Mouse (Mus musculus) cerebellum, adult 2 months (tissue): ENCODE results near the gene Necab2. TPM values are rescaled to one million over a fixed set of nuclear protein-coding genes. Genes with fewer than 3 reads are reported as not detected.

Experiments
- DNase-seq, 2 experiments: peaks; one replicate each; pipeline ENCODE4 v3.0.0; 2021
- H3K27ac ChIP-seq: fragments of 200-500 bp; 2 replicates; pipeline ENCODE4 v1.5.1; 2012; ENCODE audit warnings: low read length, control low read depth, inconsistent platforms; ENCODE audit not compliant: insufficient read depth
- H3K27me3 ChIP-seq: fragments of 200-500 bp; 2 replicates; pipeline ENCODE4 v1.6.1; 2012; ENCODE audit warnings: inconsistent platforms, mild to moderate bottlenecking, low read length, moderate library complexity; ENCODE audit not compliant: control insufficient read depth, insufficient read depth
- H3K4me1 ChIP-seq: fragments of 200-500 bp; 2 replicates; pipeline ENCODE4 v1.6.1; 2011; ENCODE audit warnings: low read length; ENCODE audit not compliant: control insufficient read depth, insufficient read depth
- H3K4me3 ChIP-seq: fragments of 200-500 bp; replicated peaks from 2 replicates; pipeline ENCODE3; 2011; ENCODE audit warnings: mild to moderate bottlenecking, low read depth, low read length, control low read depth; ENCODE audit not compliant: insufficient read depth
- CTCF ChIP-seq: fragments of 200-500 bp; IDR thresholded peaks from 2 replicates; pipeline ENCODE4 v1.5.1; 2011; ENCODE audit warnings: low read depth, mild to moderate bottlenecking, control low read depth, low read length, moderate library complexity, borderline replicate concordance; ENCODE audit not compliant: insufficient read depth
- POLR2A ChIP-seq: fragments of 200-500 bp; IDR thresholded peaks from 2 replicates; pipeline ENCODE4 v1.6.1; 2011; ENCODE audit warnings: low read length, control low read depth, borderline replicate concordance; ENCODE audit not compliant: insufficient read depth
- WGBS: fragments of 180-500 bp; shearing (Covaris S2); methylation state at CpG from one replicate; pipeline ENCODE4 v1.1.7; 2018; 5-methylcytosine and 5-hydroxymethylcytosine counted together
- polyA plus RNA-seq: library from polyadenylated mRNA; depleted of rRNA; stranded (reverse); fragments of >200 nt; gene quantifications from 2 replicates; pipeline ENCODE4 v1.2.3, GENCODE M21; 2012

Necab2 gene
- polyA plus RNA-seq, 1 experiment: 26.6 TPM

GRCm38 (mm10) chr8:119466105-119466504 is 19.6 kb downstream of the Necab2 start:
- 14% methylated on average over 18 of the region's 18 CpGs for WGBS
- Histone ChIP-seq H3K4me1 (no peaks in the 10 kb centered on the region), H3K27me3 (no peaks in the 10 kb centered on the region; the same call in 1 of the 2 replicates), H3K4me3 (no peak overlapping the region), H3K27ac (no peak overlapping the region)
- TF ChIP-seq POLR2A: no peak
- TF ChIP-seq CTCF: no peak
- DNase-seq: no peak

DNA sequence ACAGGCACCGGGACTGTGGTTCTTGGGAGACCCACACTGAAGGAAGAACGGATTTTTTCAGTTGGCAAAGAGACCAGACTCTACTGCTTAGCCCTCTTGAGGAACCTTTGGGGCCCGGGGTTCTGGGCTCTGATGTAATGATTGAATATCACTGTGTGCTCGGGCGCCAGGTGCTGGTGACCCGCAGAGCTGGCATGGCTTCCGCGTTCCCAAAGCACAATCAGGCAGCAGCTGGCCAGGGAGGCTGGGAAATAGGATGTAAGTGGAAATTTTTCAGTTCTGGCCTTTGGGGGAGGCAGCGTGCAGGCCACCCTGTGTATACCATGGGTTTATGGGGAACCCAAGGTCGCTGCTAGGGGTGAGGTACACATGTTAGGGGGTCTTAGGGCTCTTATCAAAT is 20.3 kb downstream of the Necab2 start:
- 44% methylated on average over 10 of the region's 10 CpGs for WGBS
- H3K27ac ChIP-seq: no peak overlapping the region

DNA sequence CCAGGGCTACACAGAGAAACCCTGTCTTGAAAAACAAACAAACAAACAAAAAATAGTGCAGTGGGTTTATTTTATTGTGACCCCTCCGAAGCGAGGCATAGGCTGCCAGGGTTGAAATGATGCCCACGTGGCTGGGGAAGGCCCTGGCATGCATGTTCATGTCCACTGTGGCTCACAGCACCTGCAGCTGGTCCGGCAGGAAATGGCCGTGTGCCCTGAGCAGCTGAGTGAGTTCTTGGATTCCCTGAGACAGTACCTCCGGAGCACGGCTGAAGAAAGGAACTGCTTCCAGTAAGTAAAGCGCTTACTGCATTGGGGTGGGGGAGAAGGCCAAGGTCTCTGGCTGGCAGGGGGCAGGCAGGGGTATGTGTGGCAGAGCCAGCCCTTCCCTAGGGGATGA is 21.6 kb downstream of the Necab2 start:
- no peak for DNase-seq
- 42% methylated on average over 8 of the region's 8 CpGs for WGBS

More for the DNA sequence above, 20.3 kb downstream of the Necab2 start:
- Histone ChIP-seq H3K4me1 (no peaks in the 10 kb centered on the region), H3K27me3 (no peaks in the 10 kb centered on the region; the same call in 1 of the 2 replicates), H3K4me3 (no peak overlapping the region)
- TF ChIP-seq CTCF (no peak), POLR2A (no peak)
- no peak for DNase-seq

DNA sequence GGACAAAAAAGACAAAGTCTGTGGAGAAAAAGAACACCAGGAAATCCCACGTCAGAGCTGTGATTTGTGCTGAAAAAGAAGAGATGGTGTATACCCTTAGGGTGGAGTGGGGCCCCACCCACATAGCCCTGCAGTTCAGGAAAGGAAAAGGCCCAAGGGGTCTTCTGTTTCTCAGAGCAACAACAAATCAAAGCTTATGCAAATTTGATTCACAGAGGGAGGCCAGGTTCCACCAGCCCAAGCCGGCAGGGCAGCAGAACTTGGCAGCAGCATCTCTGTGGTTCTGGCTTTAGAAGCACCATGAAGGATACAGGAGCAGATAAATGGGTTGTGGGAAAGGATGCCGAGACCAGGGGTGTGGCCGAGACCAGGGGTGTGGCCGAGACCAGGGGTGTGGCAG is 32.2 kb downstream of the Necab2 start:
- DNase-seq: no peak
- Histone ChIP-seq H3K4me3 (no peak overlapping the region), H3K27ac (no peak overlapping the region), H3K27me3 (no peaks in the 10 kb centered on the region), H3K4me1 (no peaks in the 10 kb centered on the region)
- 31% methylated on average over 5 of the region's 5 CpGs for WGBS
- TF ChIP-seq CTCF (no peak), POLR2A (no peak)

More for the DNA sequence above, 21.6 kb downstream of the Necab2 start:
- Histone ChIP-seq H3K4me3 (no peak overlapping the region), H3K27ac (no peak overlapping the region), H3K27me3 (no peaks in the 10 kb centered on the region; the same call in 1 of the 2 replicates), H3K4me1 (no peaks in the 10 kb centered on the region)
- TF ChIP-seq POLR2A (no peak), CTCF (no peak)

- Histone ChIP-seq H3K27me3 (no peaks in the 10 kb centered on the region), H3K4me1 (no peaks in the 10 kb centered on the region), H3K27ac (no peak overlapping the region), H3K4me3 (no peak overlapping the region)
- TF ChIP-seq POLR2A (no peak), CTCF (no peak)
- 83% methylated on average over 11 of the region's 11 CpGs for WGBS
- no peak for DNase-seq
Measured at GRCm38 (mm10) chr8:119484145-119484896, 37.8 kb downstream of the Necab2 start.

GRCm38 (mm10) chr8:119487093-119487492 is 40.6 kb downstream of the Necab2 start:
- Histone ChIP-seq H3K27me3 (no peaks in the 10 kb centered on the region), H3K4me3 (no peak overlapping the region), H3K27ac (no peak overlapping the region), H3K4me1 (no peaks in the 10 kb centered on the region)
- 82% methylated on average over 7 of the region's 7 CpGs for WGBS
- DNase-seq: no peak
- TF ChIP-seq CTCF: no peak
- no peak for TF ChIP-seq POLR2A

DNA sequence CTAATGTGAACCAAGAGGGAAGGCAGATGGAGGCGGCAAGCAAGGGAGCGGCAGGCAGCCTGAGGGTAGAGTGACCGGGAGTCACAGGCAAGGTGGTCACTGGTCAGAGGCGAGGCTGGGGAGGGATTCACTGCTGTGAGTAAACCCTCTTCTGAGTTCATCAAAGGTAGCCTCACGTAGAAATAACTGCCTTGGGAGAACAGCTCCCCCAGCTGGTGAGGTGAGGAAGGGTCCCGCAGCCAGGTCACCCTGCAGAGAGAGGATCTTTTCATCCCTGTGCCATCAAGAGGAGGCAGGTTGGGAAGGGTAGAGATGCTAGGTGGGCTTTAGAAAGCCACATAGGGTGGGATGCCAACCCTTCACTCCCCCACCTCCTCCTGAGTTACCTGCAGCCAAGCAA is 50.3 kb downstream of the Necab2 start:
- no peak overlapping the region for H3K4me3 ChIP-seq
- WGBS: 32% methylated on average over 6 of the region's 6 CpGs
- DNase-seq: no peak
- no peaks in the 10 kb centered on the region for H3K27me3 ChIP-seq
- H3K4me1 ChIP-seq: peaks cover 1% of the 10 kb centered on the region
- no peak overlapping the region for H3K27ac ChIP-seq
- TF ChIP-seq CTCF: peak; percentile 56
- TF ChIP-seq POLR2A: no peak

DNA sequence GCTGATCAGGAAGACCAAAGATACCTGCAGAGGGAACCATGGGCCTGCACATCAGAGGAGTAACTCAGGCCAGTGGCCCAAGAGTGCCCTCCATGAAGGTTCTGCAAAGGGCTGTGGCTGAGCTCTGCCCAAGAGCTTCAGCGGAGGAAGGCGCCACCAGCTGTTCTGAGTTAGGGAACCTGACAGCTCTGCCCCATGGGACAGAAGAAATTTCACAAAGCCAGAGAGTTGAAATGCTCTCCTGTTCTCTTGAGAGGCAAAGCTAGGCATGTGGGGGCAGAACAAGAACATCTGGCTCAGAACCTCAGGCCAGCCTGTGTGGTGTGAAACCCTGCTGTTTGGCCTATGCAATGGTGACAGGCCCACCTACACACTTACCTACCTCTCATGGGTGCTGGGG is 53.3 kb downstream of the Necab2 start:
- DNase-seq: no peak
- TF ChIP-seq CTCF: no peak
- TF ChIP-seq POLR2A: no peak
- Histone ChIP-seq H3K27me3 (no peaks in the 10 kb centered on the region), H3K4me3 (no peak overlapping the region), H3K27ac (no peak overlapping the region), H3K4me1 (peaks cover 18% of the 10 kb centered on the region)
- 96% methylated on average over 2 of the region's 2 CpGs for WGBS
